Mouse (Mus musculus) heart, embryonic 10.5 days (tissue): Measurements from ENCODE around the gene Snx29. TPM values are rescaled to one million over a fixed set of nuclear protein-coding genes. Genes with fewer than 3 reads are reported as not detected.
A peak's percentile ranks its signal among the peaks of the same experiment; 100 is the strongest.

Source experiments
- DNase-seq: peaks from one replicate; pipeline ENCODE4 v3.0.0-alpha.2; 2017; ENCODE audit warnings: low spot score
- H3K27ac ChIP-seq: fragments of 300-500 bp; sonication (generic); 2 replicates; pipeline ENCODE4 v1.5.1; 2016; ENCODE audit warnings: mild to moderate bottlenecking
- H3K27me3 ChIP-seq: fragments of 300-500 bp; sonication (generic); 2 replicates; pipeline ENCODE4 v1.6.1; 2016; ENCODE audit warnings: mild to moderate bottlenecking; ENCODE audit not compliant: poor library complexity, insufficient read depth, severe bottlenecking
- H3K36me3 ChIP-seq: fragments of 300-500 bp; sonication (generic); 2 replicates; pipeline ENCODE4 v1.6.1; 2016; ENCODE audit warnings: mild to moderate bottlenecking, moderate library complexity
- H3K4me1 ChIP-seq: fragments of 300-500 bp; sonication (generic); 2 replicates; pipeline ENCODE4 v1.6.1; 2016; ENCODE audit warnings: mild to moderate bottlenecking
- H3K4me3 ChIP-seq: fragments of 300-500 bp; sonication (generic); 2 replicates; pipeline ENCODE4 v1.5.1; 2016; ENCODE audit warnings: mild to moderate bottlenecking, moderate library complexity
- H3K9me3 ChIP-seq: fragments of 300-500 bp; sonication (generic); 2 replicates; pipeline ENCODE4 v1.6.1; 2016; ENCODE audit warnings: mild to moderate bottlenecking, moderate library complexity
- WGBS: fragments of 180-500 bp; shearing (Covaris S2); methylation state at CpG from one replicate; pipeline ENCODE4 v1.1.7; 2016; 5-methylcytosine and 5-hydroxymethylcytosine counted together
- polyA plus RNA-seq: library from polyadenylated mRNA; unstranded; fragments of >200 nt; fragmentation: Nextera tagmentation; extraction: Ambion mirVana; gene quantifications from 2 replicates; pipeline ENCODE4 v1.2.1, GENCODE M21; 2016

The Snx29 gene
- polyA plus RNA-seq, 1 experiment from 2014 or later, result 6.7 TPM

DNA sequence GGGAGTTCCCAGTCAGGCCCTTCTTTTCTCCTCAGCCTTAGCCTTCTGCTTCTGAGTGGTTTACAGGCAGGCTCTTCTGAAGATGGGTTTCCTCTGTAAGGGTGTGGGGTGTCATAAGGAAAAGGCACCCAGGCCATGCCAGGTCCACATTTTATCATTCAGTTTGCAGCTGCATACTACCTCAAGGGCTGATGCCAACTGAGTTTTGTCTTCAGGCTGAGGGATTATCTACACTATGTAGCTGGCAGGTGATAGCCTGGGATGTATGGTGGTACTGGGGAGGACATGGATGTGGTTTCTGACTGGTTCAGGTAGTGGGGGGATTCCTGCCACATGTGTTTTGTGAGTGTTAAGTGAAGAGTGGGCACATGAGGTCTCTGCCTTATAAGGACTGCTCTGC is 266.0 kb downstream of the Snx29 start:
- Histone ChIP-seq H3K27me3 (no peaks in the 10 kb centered on the region), H3K27ac (peak overlapping the region; percentile 72; the same call in 1 of the 2 replicates), H3K36me3 (no peaks in the 10 kb centered on the region), H3K4me1 (peaks cover 23% of the 10 kb centered on the region), H3K9me3 (no peaks in the 10 kb centered on the region), H3K4me3 (no peak overlapping the region)
- DNase-seq, result no peak

DNA sequence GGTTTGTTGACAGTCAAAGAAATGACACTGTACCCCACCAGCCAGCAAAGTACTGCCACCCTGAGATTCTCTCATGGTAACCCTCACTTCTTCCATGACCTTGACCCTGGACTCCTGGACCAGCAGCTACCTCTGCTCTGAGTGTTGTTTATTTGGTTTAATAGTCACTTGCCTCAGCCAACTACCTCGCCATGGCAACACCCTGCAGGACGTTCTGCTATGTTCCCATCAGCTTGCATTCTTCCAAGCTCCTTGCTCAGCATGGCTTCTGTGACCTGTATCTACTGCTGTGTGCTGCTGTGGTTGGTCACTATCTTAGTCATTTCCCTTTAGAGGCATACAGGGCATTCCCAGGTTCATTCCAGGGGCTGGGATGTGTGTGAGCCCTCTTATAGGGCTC is 266.6 kb downstream of the Snx29 start:
- Histone ChIP-seq H3K27me3 (no peaks in the 10 kb centered on the region), H3K4me3 (no peak overlapping the region), H3K4me1 (peaks cover 22% of the 10 kb centered on the region), H3K9me3 (no peaks in the 10 kb centered on the region), H3K36me3 (no peaks in the 10 kb centered on the region), H3K27ac (peak overlapping the region; percentile 72)
- WGBS, result 38% methylated on average over 2 of the region's 2 CpGs
- DNase-seq, result no peak

DNA sequence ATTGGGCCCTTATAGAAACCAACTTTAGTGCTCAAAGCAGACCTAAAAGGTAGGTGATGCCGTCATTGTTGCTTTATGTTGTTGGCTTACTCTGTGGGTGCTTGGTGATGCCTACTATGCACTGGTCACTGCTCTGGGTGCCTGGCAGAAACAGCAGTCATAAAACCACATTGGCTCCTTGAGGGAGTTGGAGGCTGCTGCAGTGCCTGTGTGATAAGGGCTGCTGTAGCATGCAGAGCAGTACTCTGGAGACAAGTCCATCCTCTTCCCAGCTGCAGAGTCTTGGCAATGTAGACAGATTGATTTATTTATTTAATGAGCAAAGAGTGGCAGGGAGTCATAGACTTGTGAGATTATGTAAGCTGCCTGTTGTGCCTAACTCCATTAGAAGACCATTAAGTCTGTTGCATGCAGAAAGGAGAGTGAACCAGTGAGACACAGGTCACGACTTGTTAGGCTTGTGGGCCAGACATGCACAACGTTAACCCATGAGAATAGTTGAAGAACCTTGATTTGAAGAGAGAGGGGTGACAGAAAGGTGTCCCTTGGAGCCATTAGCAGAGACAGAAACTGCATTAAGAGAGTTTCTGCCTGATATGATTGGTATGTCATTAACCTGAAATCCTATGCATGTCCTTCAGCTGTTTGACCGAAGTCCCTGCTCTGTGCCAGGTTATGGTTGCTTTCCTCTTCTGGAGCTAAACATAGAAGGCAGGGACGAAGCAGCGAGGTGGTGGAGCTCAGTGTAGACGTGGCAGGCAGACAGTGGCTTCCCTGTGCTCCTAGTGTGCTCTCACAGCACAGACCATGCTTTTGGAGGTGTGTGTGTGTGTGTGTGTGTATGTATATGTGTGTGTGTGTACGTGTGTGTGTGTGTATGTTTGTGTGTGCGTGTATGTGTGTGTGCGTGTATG is 267.3 kb downstream of the Snx29 start:
- H3K9me3 ChIP-seq, result no peaks in the 10 kb centered on the region
- H3K27ac ChIP-seq, result peak overlapping the region; percentile 72
- no peak overlapping the region for H3K4me3 ChIP-seq
- WGBS, result 70% methylated on average over 10 of the region's 10 CpGs
- no peaks in the 10 kb centered on the region for H3K36me3 ChIP-seq
- no peaks in the 10 kb centered on the region for H3K27me3 ChIP-seq
- H3K4me1 ChIP-seq, result peaks cover 22% of the 10 kb centered on the region
- DNase-seq, result no peak

DNA sequence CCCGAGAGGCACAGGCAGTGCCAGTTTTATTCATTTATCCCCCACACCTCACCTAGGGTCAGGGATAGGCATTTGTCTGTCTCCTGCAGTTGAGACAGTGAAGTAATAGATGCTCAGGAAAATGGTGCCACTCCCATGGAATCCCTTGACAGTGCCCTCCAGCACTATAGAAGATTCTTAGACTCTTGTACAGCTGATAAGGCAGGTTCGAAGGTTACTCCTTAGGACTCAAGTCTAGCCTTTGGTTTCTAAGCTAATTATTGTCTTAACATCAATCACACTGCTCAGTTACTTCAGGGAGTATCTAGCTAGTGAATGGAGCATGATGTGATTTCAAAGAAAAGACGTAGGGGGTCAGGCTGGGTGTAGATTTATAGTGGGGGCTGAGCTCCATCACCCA is 273.9 kb downstream of the Snx29 start:
- Histone ChIP-seq H3K27me3 (no peaks in the 10 kb centered on the region), H3K36me3 (no peaks in the 10 kb centered on the region), H3K27ac (no peak overlapping the region), H3K4me1 (peaks cover 5% of the 10 kb centered on the region; the same call in 1 of the 2 replicates), H3K4me3 (no peak overlapping the region), H3K9me3 (no peaks in the 10 kb centered on the region)
- WGBS, result 78% methylated on average over 3 of the region's 3 CpGs
- DNase-seq, result no peak

DNA sequence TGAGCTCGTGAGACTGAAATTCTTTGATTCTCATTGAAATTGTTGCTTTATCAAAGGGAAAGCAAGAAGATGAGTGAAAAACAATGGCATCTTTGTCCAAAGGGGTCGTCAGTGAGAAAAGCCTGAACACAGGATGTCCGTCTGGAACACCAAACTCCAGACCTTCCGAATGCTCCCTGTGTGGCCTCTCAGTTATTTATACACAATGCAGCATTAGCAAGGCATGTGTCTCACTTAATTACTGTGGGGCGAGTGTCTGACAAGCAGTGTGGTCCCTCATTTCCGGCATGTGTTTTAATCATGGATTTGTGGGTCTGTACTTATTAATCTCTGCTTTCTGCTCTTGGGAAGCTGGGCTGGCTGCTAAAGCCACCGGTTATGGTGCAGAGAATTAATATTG is 275.1 kb downstream of the Snx29 start:
- no peak overlapping the region for H3K27ac ChIP-seq
- no peaks in the 10 kb centered on the region for H3K36me3 ChIP-seq
- H3K4me3 ChIP-seq, result no peak overlapping the region
- no peak for DNase-seq
- H3K4me1 ChIP-seq, result peaks cover 5% of the 10 kb centered on the region; the same call in 1 of the 2 replicates
- WGBS, result 58% methylated on average over 7 of the region's 7 CpGs
- no peaks in the 10 kb centered on the region for H3K27me3 ChIP-seq
- no peaks in the 10 kb centered on the region for H3K9me3 ChIP-seq

DNA sequence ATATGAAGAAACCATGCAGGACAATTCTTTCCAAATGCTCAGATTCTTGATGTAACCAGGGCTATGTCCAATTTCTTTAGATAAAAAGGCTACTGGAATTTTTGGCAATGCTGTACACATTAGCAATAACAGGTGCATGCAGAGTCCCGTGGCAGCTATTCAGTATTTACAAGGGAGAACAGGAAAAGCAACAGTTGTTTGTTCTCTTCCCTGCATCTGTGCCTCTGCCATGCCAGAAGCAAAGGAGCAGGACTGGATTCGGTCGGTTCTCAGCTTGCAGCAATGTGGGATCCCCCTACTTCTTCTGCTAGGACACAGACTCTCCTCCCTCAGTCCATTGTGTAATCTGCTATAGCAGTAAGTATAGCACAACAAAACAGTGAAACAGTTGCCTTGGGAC is 276.8 kb downstream of the Snx29 start:
- Histone ChIP-seq H3K4me1 (peaks cover 5% of the 10 kb centered on the region; the same call in 1 of the 2 replicates), H3K27ac (no peak overlapping the region), H3K9me3 (no peaks in the 10 kb centered on the region), H3K27me3 (no peaks in the 10 kb centered on the region), H3K4me3 (no peak overlapping the region), H3K36me3 (no peaks in the 10 kb centered on the region)
- WGBS, result 75% methylated on average over 3 of the region's 3 CpGs
- no peak for DNase-seq

DNA sequence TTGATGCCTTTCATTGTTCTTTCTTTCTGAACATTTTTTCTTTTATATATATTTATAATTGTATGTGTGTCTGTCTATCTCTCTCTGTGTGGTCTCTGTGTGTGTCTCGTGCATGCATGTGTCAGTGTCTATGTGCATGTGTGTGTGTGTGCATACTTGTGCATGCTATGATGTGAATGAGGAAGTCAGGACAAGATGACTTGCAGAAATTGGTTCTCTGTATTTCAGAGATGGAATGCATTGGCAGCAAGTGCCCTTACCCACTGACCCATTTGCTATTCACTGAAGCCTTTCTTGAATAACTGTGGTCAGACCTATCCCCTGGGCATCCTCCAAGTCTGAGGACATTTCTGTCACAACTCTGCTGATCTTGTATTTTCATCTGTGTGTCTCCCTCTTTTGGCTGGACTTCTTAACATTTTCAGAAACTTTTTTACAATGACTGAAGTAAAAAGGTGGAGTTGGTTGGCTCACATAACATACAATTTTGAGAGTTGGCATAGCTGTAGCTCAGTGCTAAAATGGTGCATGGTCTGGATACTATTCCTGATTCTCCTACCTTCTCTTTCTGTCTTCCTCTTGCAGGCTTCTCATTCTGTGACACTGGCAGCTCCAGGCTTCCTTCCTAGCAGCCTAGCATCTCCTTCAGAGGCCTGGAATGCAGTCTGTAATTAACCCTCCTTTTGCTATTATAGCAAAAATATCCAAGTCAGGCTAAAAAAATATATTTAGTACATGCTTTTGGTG is 278.8 kb downstream of the Snx29 start:
- Histone ChIP-seq H3K27ac (no peak overlapping the region), H3K36me3 (no peaks in the 10 kb centered on the region), H3K4me3 (no peak overlapping the region), H3K27me3 (no peaks in the 10 kb centered on the region), H3K4me1 (peaks cover 5% of the 10 kb centered on the region; the same call in 1 of the 2 replicates), H3K9me3 (no peaks in the 10 kb centered on the region)
- WGBS, result 86% methylated on average over 1 of the region's 1 CpGs
- DNase-seq, result no peak

DNA sequence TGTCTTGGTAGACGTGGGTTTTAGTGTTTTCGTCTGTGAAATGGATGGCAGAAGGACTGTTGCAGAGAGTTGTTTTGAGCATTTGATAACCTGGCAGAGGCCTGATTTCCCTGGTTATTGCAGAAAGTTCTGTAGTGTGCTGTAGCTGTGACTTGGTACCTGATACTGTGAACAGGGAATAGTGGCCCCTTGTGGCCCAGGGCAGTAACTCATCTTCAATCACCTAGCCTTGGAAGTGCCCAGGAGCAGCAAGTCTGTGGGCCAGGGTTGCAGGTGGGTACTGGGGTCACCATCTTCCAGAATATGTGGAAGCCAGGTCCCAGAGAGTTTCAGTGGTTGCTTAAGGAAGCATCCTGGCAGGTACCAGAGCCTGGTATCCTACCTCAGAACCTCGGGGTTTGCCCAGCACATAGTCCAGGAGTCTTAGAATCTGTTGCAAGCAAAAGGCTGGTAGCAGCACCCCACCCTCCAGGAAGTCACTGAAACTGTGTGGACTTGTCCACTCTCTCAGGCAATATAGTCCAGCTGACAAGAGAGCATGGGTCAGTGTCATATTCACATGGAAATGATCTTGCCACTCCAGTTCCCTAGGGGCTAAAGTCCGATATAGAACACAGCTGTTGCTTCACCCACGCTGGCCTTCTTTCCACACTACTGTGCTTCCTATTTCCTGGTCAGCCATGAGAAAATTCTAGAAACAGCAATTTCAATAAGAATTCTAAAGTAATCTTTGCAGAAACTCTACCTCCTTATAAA is 281.1 kb downstream of the Snx29 start:
- DNase-seq, result no peak
- WGBS, result 74% methylated on average over 5 of the region's 5 CpGs
- Histone ChIP-seq H3K9me3 (no peaks in the 10 kb centered on the region), H3K27ac (no peak overlapping the region), H3K4me3 (no peak overlapping the region), H3K36me3 (no peaks in the 10 kb centered on the region), H3K4me1 (no peaks in the 10 kb centered on the region), H3K27me3 (no peaks in the 10 kb centered on the region)

DNA sequence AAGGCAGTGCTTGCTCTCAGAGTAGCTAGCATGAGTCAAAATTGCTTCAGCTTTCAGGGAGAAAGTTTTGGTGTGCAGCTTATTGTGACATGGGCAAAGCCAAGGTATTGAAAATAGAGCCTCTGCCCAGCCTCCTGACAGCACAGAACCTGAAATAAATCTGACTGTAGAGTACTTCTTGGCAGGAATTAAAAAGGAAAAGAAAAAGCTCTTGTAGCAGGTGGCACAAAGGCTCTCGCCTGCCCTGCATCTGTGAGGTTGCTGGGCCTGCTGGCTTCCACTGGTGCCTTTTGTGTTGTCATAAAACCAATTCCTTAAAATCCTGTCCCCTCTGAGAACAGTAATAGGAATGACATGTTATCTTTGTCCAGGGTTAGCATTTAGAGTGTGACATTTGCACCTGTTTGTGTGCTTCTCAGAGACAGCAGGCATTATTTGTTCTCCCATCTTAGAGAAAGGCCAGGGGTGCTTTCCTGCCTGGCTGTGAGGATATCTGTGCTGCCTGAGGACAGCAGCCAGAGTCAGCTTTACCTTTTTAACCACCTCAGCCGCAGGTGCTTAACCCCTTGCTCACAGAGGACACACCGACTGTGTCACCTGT is 289.9 kb downstream of the Snx29 start:
- H3K4me1 ChIP-seq, result no peaks in the 10 kb centered on the region
- no peak overlapping the region for H3K27ac ChIP-seq
- WGBS, result 83% methylated on average over 3 of the region's 3 CpGs
- H3K27me3 ChIP-seq, result no peaks in the 10 kb centered on the region
- no peak for DNase-seq
- H3K9me3 ChIP-seq, result peaks cover 6% of the 10 kb centered on the region; the same call in 1 of the 2 replicates
- H3K4me3 ChIP-seq, result no peak overlapping the region
- no peaks in the 10 kb centered on the region for H3K36me3 ChIP-seq

DNA sequence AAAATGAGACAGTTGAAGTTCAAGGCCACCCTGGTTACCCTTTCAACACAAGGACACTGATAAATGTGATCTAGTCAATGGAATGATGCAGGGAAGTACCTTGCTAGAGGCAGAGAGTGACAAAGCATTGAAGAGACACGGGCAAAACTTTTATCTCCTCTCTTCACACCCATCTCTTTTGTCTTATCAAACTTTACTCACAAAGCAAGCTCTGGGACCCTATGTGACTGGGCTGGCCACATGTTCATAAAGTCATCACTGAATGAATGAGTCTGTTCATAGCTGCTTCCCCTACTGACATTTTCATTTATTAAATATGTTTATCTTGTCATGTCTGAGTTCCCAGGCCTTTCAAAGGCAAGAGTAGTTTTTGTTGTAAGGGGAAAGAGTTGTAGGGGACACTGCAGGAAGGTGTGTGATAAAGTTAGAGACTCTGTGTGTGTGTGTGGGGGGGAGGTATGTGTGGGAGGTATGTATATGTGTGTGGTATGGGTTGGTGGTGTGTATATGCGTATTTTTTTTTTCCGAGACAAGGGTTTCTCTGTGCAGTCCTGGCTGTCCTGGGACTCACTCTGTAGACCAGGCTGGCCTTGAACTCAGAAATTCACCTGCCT is 291.8 kb downstream of the Snx29 start:
- Histone ChIP-seq H3K27me3 (no peaks in the 10 kb centered on the region), H3K36me3 (no peaks in the 10 kb centered on the region), H3K9me3 (peaks cover 6% of the 10 kb centered on the region; the same call in 1 of the 2 replicates), H3K27ac (no peak overlapping the region), H3K4me1 (no peaks in the 10 kb centered on the region), H3K4me3 (no peak overlapping the region)
- WGBS, result 69% methylated on average over 3 of the region's 3 CpGs
- DNase-seq, result no peak

DNA sequence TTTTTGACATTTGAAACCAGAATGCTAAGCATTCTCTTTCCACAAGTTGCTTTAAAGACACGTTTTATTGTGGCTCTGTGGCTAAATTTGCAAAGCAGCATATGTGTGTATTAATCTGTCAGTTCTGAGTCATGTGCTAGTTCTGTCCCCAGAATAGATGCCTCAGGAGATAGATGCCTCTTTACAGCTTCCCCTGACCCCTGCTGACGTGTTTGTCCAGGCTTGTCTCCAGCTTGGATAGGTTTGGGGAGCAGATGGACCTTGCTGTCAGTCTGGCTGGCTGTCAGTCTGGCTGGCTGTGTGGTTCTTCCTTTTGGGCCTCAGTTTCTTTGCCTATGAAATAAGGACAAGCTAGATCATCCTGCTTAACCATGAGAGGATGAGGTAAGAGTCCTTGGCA is 292.9 kb downstream of the Snx29 start:
- H3K27ac ChIP-seq, result no peak overlapping the region
- H3K27me3 ChIP-seq, result no peaks in the 10 kb centered on the region
- H3K4me1 ChIP-seq, result no peaks in the 10 kb centered on the region
- DNase-seq, result no peak
- no peak overlapping the region for H3K4me3 ChIP-seq
- 60% methylated on average over 2 of the region's 2 CpGs for WGBS
- H3K9me3 ChIP-seq, result peaks cover 6% of the 10 kb centered on the region; the same call in 1 of the 2 replicates
- H3K36me3 ChIP-seq, result no peaks in the 10 kb centered on the region

DNA sequence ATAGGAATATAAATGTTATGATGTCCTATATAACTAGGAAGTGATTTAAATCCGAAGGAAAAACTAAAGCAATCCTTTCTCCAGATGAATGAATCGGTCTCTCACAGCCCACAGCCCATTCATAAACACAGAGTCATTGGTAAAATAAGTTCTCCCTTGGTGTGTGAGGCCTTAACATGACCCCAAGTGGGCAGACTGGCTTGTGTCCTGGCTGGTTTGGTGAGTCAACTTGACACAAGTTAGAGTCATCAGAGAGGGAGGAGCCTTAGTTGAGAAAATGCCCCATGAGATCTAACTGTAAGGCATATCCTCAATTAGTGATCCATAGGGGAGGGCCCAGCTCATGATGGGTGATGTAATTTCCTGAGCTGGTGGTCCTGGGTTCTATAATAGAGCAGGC is 297.2 kb downstream of the Snx29 start:
- no peak overlapping the region for H3K4me3 ChIP-seq
- no peaks in the 10 kb centered on the region for H3K36me3 ChIP-seq
- H3K27ac ChIP-seq, result no peak overlapping the region
- no peaks in the 10 kb centered on the region for H3K4me1 ChIP-seq
- H3K27me3 ChIP-seq, result no peaks in the 10 kb centered on the region
- peaks cover 6% of the 10 kb centered on the region; the same call in 1 of the 2 replicates for H3K9me3 ChIP-seq
- DNase-seq, result no peak
- WGBS, result 78% methylated on average over 2 of the region's 2 CpGs
